21 mouse cellular contexts compared by ENCODE assay signal in genomic region chr8:94980176-94980575, GRCm38 (mm10). TPM values are rescaled to one million over a fixed set of nuclear protein-coding genes. Genes with fewer than 3 reads are reported as not detected.
DNase-seq lines count a peak whose midpoint lies in the region; ATAC-seq lines count a peak whose summit lies in the region.
"Had no signal": no experiment of that assay in that cellular context is flagged by ENCODE, and none has a peak within 500 bp of the region (broad histone marks: within the 10 kb centered on the region; RNA-seq: fewer than 3 reads in every experiment).

No protein-coding gene starts in this region.

- H3K27me3 ChIP-seq in hindbrain, embryonic 10.5 days (ENCODE audit: insufficient read depth, poor library complexity, severe bottlenecking) = peaks cover 40% of the 10 kb centered on the region
- no peaks in the 10 kb centered on the region for H3K27me3 ChIP-seq in hindbrain, embryonic 14.5 days (ENCODE audit: control insufficient read depth, insufficient read depth, low read length)
- H3K27me3 ChIP-seq in kidney, embryonic 15.5 days = 0 out of 2 replicates have a peak, but pooled peaks cover 3% of the 10 kb centered on the region
- H3K27me3 ChIP-seq in liver, embryonic 13.5 days = peaks cover 8% of the 10 kb centered on the region; the same call in 1 of the 2 replicates
- H3K27me3 ChIP-seq in midbrain, embryonic 15.5 days (replicated peaks) = no peaks in the 10 kb centered on the region
- H3K27me3 ChIP-seq: forebrain, embryonic 15.5 days; hindbrain, embryonic 15.5 days had no signal

- WGBS in hindbrain, embryonic 10.5 days = 88% methylated on average over 5 of the region's 5 CpGs
- WGBS in hindbrain, embryonic 14.5 days = 94% methylated on average over 5 of the region's 5 CpGs
- WGBS in kidney, embryonic 15.5 days = 68% methylated on average over 5 of the region's 5 CpGs
- 81% methylated on average over 5 of the region's 5 CpGs for WGBS in liver, embryonic 13.5 days (ENCODE audit: insufficient replicate concordance)
- 98% methylated on average over 5 of the region's 5 CpGs for WGBS in midbrain, embryonic 15.5 days

- H3K4me2 ChIP-seq in hindbrain, embryonic 14.5 days (replicated peaks) = no peak overlapping the region
- peak overlapping the region; percentile 55 for H3K4me2 ChIP-seq in kidney, embryonic 15.5 days
- peak overlapping the region; percentile 5; the same call in 1 of the 2 replicates for H3K4me2 ChIP-seq in liver, embryonic 13.5 days
- no peak overlapping the region for H3K4me2 ChIP-seq in midbrain, embryonic 15.5 days
- H3K4me2 ChIP-seq: forebrain, embryonic 15.5 days; hindbrain, embryonic 15.5 days; midbrain, embryonic 11.5 days had no signal

- peak overlapping the region; percentile 2; the same call in 1 of the 2 replicates for H3K27ac ChIP-seq in hindbrain, embryonic 10.5 days
- no peak overlapping the region for H3K27ac ChIP-seq in hindbrain, embryonic 14.5 days
- H3K27ac ChIP-seq in kidney, embryonic 15.5 days = peak overlapping the region; percentile 83
- H3K27ac ChIP-seq in liver, embryonic 13.5 days = no peak overlapping the region
- H3K27ac ChIP-seq in midbrain, embryonic 15.5 days = no peak overlapping the region
- H3K27ac ChIP-seq: forebrain, embryonic 15.5 days; gastrocnemius, adult 2 months; hindbrain, embryonic 15.5 days had no signal

- no peak overlapping the region for H3K9ac ChIP-seq in hindbrain, embryonic 14.5 days
- 0 out of 2 replicates have a peak overlapping the region, but pooled peaks have one; percentile 12 for H3K9ac ChIP-seq in kidney, embryonic 15.5 days
- H3K9ac ChIP-seq in liver, embryonic 13.5 days = peak overlapping the region; percentile 40; the same call in 1 of the 2 replicates
- H3K9ac ChIP-seq in midbrain, embryonic 15.5 days = no peak overlapping the region
- H3K9ac ChIP-seq: forebrain, embryonic 15.5 days; hindbrain, embryonic 15.5 days had no signal

- no peak for ATAC-seq in hindbrain, embryonic 14.5 days (ENCODE audit: low FRiP score)
- peak; percentile 33; the same call in 1 of the 2 replicates for ATAC-seq in kidney, embryonic 15.5 days (replicated peaks; ENCODE audit: low FRiP score)
- no peak for ATAC-seq in liver, embryonic 13.5 days (ENCODE audit: low read depth)
- ATAC-seq in midbrain, embryonic 15.5 days (replicated peaks) = no peak
- ATAC-seq: forebrain, embryonic 15.5 days had no signal

- no peaks in the 10 kb centered on the region for H3K36me3 ChIP-seq in hindbrain, embryonic 10.5 days
- H3K36me3 ChIP-seq in hindbrain, embryonic 14.5 days (replicated peaks; ENCODE audit: control insufficient read depth, insufficient read depth) = no peaks in the 10 kb centered on the region
- no peaks in the 10 kb centered on the region for H3K36me3 ChIP-seq in kidney, embryonic 15.5 days
- no peaks in the 10 kb centered on the region for H3K36me3 ChIP-seq in liver, embryonic 13.5 days
- H3K36me3 ChIP-seq in midbrain, embryonic 15.5 days (replicated peaks) = no peaks in the 10 kb centered on the region
- H3K36me3 ChIP-seq: forebrain, embryonic 15.5 days; hindbrain, embryonic 15.5 days had no signal

- no peaks in the 10 kb centered on the region for H3K9me3 ChIP-seq in hindbrain, embryonic 10.5 days
- H3K9me3 ChIP-seq in hindbrain, embryonic 14.5 days (ENCODE audit: control insufficient read depth, low read length) = no peaks in the 10 kb centered on the region
- H3K9me3 ChIP-seq in kidney, embryonic 15.5 days (replicated peaks) = no peaks in the 10 kb centered on the region
- no peaks in the 10 kb centered on the region for H3K9me3 ChIP-seq in liver, embryonic 13.5 days (replicated peaks)
- no peaks in the 10 kb centered on the region for H3K9me3 ChIP-seq in midbrain, embryonic 15.5 days
- H3K9me3 ChIP-seq: forebrain, embryonic 15.5 days; hindbrain, embryonic 15.5 days had no signal

- H3K4me3 ChIP-seq in hindbrain, embryonic 10.5 days = no peak overlapping the region
- no peak overlapping the region for H3K4me3 ChIP-seq in hindbrain, embryonic 14.5 days (replicated peaks; ENCODE audit: low read length)
- H3K4me3 ChIP-seq in kidney, embryonic 15.5 days (replicated peaks) = no peak overlapping the region
- no peak overlapping the region for H3K4me3 ChIP-seq in liver, embryonic 13.5 days (replicated peaks)
- H3K4me3 ChIP-seq in midbrain, embryonic 15.5 days = no peak overlapping the region
- H3K4me3 ChIP-seq: forebrain, embryonic 15.5 days; gastrocnemius, adult 2 months; hindbrain, embryonic 15.5 days had no signal

- H3K4me1 ChIP-seq in hindbrain, embryonic 10.5 days (replicated peaks) = peaks cover 78% of the 10 kb centered on the region
- H3K4me1 ChIP-seq in hindbrain, embryonic 14.5 days (replicated peaks; ENCODE audit: control insufficient read depth, insufficient read depth, low read length) = peaks cover 59% of the 10 kb centered on the region
- peaks cover 83% of the 10 kb centered on the region for H3K4me1 ChIP-seq in kidney, embryonic 15.5 days
- H3K4me1 ChIP-seq in liver, embryonic 13.5 days (replicated peaks) = peaks cover 96% of the 10 kb centered on the region
- H3K4me1 ChIP-seq in midbrain, embryonic 15.5 days = peaks cover 60% of the 10 kb centered on the region

- no peak for DNase-seq in hindbrain, embryonic 10.5 days (ENCODE audit: low spot score)
- no peak for DNase-seq in hindbrain, embryonic 14.5 days (ENCODE audit: low spot score)
- DNase-seq in kidney, adult 11 months = peak; percentile 93
- no peak for DNase-seq in liver, embryonic 13.5 days
- DNase-seq in cerebellum, adult 18-20 months = no peak
- no peak for DNase-seq in embryo, embryonic 10.5 days (ENCODE audit: low spot score)
- DNase-seq: B cell, adult 2 months; cerebellum, adult 2 months; embryo, embryonic 11 days; gastrocnemius, adult 2 months; heart, adult 18-20 months; heart, postnatal 10 days; left cerebral cortex, postnatal 4 days; lung, adult 2 months; spleen, adult 18-20 months; thymus, postnatal 36 days had no signal

RNA-seq across cellular contexts. Expression of gene Adgrg1, which starts 5.6 kb away (rescaled TPM):
- polyA plus RNA-seq in hindbrain, embryonic 10.5 days (2016; fragmentation: Nextera tagmentation; extraction: Ambion mirVana) = 101 and 186 TPM in 2 replicates
- 115 and 123 TPM in 2 replicates for polyA plus RNA-seq in hindbrain, embryonic 14.5 days (2014; fragmentation: Nextera tagmentation; extraction: Ambion mirVana)
- 41.7 and 44.8 TPM in 2 replicates for polyA plus RNA-seq in kidney, embryonic 15.5 days (2015; fragmentation: Nextera tagmentation; extraction: Ambion mirVana)
- polyA plus RNA-seq in liver, embryonic 13.5 days (2015; fragmentation: Nextera tagmentation; extraction: Ambion mirVana) = 42.7 and 55.6 TPM in 2 replicates
- 147 and 156 TPM in 2 replicates for polyA plus RNA-seq in midbrain, embryonic 15.5 days (2015; fragmentation: Nextera tagmentation; extraction: Ambion mirVana)

RNA-seq across cellular contexts. Expression of gene Adgrg3, which starts 37.3 kb away (rescaled TPM):
- polyA plus RNA-seq in hindbrain, embryonic 10.5 days (2016; fragmentation: Nextera tagmentation; extraction: Ambion mirVana) = 3.2 and 3.5 TPM in 2 replicates
- 1.1 and 1.2 TPM in 2 replicates for polyA plus RNA-seq in hindbrain, embryonic 14.5 days (2014; fragmentation: Nextera tagmentation; extraction: Ambion mirVana)
- polyA plus RNA-seq in kidney, embryonic 15.5 days (2015; fragmentation: Nextera tagmentation; extraction: Ambion mirVana) = 4.8 TPM in 2 replicates
- 5.5 and 6.0 TPM in 2 replicates for polyA plus RNA-seq in liver, embryonic 13.5 days (2015; fragmentation: Nextera tagmentation; extraction: Ambion mirVana)
- polyA plus RNA-seq in midbrain, embryonic 15.5 days (2015; fragmentation: Nextera tagmentation; extraction: Ambion mirVana) = 0.88 and 1.3 TPM in 2 replicates

RNA-seq across cellular contexts. Expression of gene Adgrg5, which starts 56.7 kb away (rescaled TPM):
- polyA plus RNA-seq in hindbrain, embryonic 10.5 days (2016; fragmentation: Nextera tagmentation; extraction: Ambion mirVana) = 0.22 and 0.68 TPM in 2 replicates
- 0.23 and 0.27 TPM in 2 replicates for polyA plus RNA-seq in hindbrain, embryonic 14.5 days (2014; fragmentation: Nextera tagmentation; extraction: Ambion mirVana)
- polyA plus RNA-seq in kidney, embryonic 15.5 days (2015; fragmentation: Nextera tagmentation; extraction: Ambion mirVana) = 0.05 and 0.13 TPM in 2 replicates
- 0.43 and 0.52 TPM in 2 replicates for polyA plus RNA-seq in liver, embryonic 13.5 days (2015; fragmentation: Nextera tagmentation; extraction: Ambion mirVana)
- polyA plus RNA-seq in midbrain, embryonic 15.5 days (2015; fragmentation: Nextera tagmentation; extraction: Ambion mirVana) = 0.05 TPM in 1 of 2 replicates, not detected in the other
- polyA plus RNA-seq: forebrain, embryonic 15.5 days had no signal

Comparison
In these comparisons a context has a peak if more than half of its experiments do, and no peak if none do; other contexts are left out.
1. H3K27ac ChIP-seq: peak in hindbrain, embryonic 10.5 days (single experiment) and kidney, embryonic 15.5 days (single experiment); none in hindbrain, embryonic 14.5 days (single experiment), liver, embryonic 13.5 days (single experiment) and midbrain, embryonic 15.5 days (single experiment).
2. H3K4me2 ChIP-seq: peak in kidney, embryonic 15.5 days (single experiment) and liver, embryonic 13.5 days (single experiment); none in hindbrain, embryonic 14.5 days (single experiment) and midbrain, embryonic 15.5 days (single experiment).
3. H3K9ac ChIP-seq: peak in kidney, embryonic 15.5 days (single experiment) and liver, embryonic 13.5 days (single experiment); none in hindbrain, embryonic 14.5 days (single experiment) and midbrain, embryonic 15.5 days (single experiment).